Mouse (Mus musculus): ENCODE data around the gene Irf2bpl. TPM values are rescaled to one million over a fixed set of nuclear protein-coding genes. Genes with fewer than 3 reads are reported as not detected.

Irf2bpl gene
- total RNA-seq, 2 experiments from 2014 or later, result 20.3 to 24.8 TPM

GRCm38 (mm10) chr12:86867271-86868223, 17.1 kb downstream of the Irf2bpl start:
- DNase-seq (ENCODE audit: low spot score), result peak; percentile 86

DNA sequence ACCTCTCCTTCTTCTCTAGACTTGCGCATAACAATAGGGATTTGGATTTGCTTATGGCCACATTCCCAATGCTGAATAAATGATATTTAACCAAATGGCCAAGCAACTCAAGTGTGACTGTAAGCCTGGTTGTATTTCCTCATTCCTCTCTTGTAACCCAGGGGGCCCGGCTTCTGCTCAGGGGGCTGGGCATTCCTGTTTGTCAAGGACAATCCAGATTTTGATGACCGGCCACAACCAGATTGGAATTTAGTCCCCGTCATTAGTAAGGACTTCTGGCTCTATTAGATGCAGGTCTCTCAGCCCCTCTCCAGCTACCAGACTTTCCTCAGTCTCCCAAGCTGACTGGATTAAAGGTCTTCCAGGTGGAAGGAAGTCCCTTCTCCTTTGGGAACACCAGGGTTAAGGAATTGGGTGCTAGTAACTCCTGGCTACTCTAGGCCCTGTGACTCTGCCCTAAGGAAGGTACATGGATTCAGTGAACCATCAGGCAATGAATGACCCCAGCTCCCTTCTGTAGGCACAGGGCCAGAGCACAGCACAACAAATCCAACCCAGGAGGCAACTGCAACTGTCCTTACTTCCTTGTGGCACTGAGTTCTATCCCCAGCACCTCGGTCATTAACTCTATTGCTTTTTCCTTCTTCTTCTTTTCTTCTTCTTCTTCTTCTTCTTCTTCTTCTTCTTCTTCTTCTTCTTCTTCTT, 20.1 kb downstream of the Irf2bpl start:
- DNase-seq (ENCODE audit: low spot score), result no peak

DNA sequence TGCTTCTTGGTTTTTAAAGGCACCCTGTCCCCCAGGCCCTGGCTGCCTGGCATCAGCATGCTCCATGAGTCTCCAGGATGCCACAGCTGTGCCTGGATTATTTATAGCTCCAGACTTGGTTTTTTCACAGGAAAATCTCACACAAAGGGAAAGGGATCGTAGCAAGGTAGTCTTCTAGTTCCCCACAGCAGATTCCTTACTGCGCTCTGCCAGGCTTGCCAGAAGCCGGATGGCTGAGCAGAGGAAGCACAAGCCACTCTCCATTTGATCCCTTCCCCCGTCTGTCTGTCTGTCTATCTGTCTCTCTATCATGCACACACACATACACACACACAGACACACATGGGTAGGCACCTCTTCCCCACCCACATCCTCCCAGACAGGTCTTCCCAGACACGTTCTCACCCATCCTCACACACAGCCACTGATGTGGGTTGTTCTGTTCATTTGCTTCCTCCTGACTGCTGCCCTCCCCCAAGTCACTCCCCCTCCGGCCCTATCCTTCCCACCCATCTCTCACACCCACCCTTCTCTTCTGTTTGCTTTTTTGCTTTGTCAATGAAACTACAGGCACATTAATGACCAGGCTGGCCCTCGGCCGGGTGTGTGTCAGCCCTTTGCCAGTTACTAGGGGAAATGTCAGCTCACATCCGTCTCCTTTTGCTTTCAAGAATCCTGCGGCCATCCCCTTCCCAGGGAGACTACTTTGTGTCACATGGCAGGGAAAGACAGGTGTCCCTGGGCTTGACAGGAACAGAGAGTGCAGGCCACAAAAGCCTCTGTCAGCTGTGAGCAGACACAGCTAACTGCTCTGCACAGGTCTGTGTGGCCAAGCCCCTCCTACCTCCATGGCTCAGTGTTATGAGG, 24.4 kb downstream of the Irf2bpl start:
- DNase-seq (ENCODE audit: low spot score), result peak; percentile 53

DNA sequence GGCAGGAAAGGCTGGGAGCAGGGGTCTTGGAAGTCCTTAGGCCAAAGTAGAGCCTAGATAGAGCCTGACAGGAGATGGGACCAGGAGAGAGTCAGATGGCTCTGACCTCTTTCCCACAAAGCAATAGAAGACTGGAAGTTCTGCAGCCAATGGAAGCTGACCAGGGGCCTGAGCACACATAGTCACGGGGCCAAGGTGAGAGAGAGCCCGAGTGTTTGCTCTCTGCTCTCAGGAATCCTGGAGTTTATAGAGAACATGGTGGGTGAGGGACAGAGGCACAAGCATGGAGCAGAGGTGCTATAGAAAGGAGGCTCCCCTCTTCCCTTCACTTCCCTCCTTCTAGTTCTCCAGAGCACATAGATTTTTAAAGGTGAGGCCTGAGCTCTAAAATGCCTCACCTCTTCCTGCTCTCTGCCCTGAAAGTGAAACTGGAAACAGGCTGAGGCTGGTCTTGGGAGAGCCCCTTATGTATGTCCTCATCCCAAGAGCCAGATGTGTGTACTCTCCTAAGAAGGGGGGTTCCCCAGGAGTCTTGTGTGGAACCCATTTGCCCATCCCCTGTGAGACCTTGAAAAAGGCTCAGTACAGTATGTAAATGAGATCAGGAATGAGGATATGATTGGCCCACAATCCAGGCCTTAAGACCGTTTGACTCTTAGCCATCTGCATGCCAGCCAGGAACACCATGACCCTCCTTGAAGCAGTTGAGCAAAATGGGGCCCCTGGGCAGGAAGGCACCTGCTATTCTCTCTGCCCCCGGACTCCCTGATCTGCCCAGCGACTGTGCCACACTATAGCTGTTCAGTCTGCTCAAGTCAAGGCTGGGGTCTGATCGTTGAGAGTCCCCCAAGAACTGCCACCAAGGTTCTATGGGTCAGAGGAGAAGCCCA, 25.4 kb downstream of the Irf2bpl start:
- peak; percentile 56 for DNase-seq (ENCODE audit: low spot score)

DNA sequence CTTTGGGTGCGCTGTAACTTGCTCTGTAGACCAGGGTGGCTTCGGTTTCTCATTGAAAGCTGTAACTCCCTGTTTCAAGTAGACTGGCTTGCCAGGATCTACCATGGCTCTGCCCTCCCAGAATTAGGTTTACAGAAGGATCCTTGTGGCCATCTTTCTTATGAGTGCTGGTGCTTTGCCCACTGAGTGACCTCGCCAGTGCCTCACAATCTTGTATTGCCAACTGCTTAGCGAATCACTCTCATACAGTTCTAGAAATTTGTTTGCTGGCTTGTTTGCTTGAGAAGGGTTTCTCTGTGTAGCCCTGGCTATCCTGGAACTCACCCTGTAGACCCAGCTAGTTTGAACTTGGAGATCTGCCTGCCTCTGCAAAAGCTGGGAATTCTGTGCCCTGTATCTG, 26.1 kb downstream of the Irf2bpl start:
- DNase-seq (ENCODE audit: low spot score), result no peak

DNA sequence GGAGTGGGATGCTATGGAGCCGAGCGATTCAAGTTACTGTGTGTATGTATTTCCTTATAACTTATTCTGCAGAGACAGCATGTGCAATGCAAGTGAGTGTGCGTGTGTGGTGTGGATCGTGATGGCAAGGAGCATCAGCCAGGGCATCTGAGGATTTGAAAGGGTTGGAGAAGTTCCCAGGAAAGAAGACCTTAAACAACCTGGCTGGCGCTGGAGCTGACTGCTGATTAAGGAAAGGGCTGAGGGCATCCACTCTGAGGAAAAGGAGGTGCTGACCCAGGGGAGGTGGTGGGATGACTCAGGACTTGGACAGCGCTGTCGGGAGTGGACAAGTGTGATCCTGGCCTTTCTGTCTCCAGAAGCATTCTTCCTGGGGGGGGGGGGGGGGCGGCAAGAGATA, 27.3 kb downstream of the Irf2bpl start:
- peak; percentile 67 for DNase-seq (ENCODE audit: low spot score)

DNA sequence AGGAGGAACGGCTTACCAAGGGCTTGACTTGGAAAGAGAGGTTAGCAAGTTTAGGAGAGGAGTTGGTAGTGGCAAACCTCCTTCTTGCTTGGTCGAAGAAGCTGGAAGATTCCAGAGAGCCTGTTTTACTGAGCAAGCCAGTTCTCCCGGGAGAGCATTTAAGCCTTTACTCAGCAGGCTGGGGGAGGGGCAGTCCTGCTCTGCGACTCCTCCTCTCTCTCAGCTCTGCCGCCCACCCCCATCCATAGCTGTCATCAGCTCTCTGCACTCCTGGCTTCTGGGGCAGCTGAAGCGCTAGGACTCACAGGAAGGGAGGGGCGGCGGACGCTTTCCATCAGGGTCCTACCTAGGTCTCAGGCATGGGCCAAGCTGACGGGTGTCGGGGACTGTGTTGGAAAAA, 28.9 kb downstream of the Irf2bpl start:
- DNase-seq (ENCODE audit: low spot score), result peak; percentile 47

DNA sequence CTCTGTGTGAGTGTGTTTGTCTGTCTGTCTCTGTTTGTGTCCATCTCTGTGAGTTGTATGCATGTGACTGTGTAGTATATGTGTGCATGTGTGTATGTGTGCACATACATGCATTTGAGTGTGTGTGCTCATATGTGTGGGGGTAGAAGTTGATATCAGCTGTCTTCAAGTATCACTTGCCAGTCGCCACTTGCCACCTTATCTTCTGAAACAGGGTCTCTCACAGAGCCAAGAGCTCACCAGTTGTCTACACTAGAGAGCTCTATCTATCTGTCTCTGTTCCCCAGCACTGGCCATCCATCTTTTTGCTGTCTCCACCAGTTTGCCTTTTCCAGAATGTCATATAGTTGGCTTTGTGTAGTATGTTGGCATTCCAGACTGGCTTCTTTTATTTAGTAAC, 31.1 kb downstream of the Irf2bpl start:
- DNase-seq (ENCODE audit: low spot score), result no peak

DNA sequence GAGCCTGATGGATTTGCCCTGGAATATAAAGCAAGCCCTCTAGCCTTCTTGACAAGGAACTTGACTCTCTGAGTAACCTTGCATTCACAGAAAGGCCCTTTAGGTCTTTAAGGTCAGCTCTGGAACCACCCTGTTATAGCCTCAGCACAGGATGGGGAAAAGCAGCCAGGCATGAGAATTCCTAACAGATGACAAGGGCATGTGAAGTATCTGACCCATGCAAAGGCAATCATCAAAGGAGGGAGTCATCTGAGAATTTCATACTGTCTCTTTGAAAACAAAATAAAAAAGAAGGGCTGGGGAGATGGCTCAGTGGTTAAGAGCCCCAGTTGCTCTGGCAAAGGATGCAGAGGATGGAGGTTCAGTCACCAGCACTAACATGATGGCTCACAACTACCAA, 33.3 kb downstream of the Irf2bpl start:
- no peak for DNase-seq (ENCODE audit: low spot score)

GRCm38 (mm10) chr12:86850746-86851145, 33.9 kb downstream of the Irf2bpl start:
- DNase-seq (ENCODE audit: low spot score), result no peak

DNA sequence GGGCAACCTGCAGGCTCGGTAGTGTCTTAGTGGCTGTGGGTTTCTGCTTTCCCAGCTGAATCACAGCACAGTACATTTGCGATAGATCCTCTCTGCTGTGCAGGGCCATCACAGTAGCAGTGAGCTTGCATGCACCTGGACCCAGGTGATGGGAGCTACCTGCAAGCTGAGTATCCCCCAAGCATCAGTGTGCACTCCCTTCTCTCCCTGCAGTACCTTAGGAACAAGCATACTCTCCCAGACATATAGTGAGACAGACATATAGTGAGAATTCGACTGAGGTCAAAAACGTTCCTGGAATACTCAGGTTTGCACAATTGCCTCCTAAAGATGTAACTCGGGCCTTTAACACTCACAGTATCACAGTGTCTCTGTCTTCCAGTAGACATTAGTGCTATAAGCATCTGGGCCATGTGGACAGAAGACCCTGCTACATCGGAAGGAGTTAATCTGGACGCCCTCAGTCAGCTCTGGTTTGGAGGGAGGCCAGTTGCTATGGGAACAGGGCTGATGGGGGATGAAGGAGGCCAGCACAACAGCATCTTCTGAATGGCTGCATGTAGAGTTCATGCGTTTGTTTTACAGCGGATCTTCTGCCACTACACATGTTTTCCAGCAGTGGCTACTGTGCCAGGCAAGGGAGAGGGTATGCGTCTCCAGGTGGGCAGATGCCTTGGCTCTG, 34.5 kb downstream of the Irf2bpl start:
- DNase-seq (ENCODE audit: low spot score), result no peak

GRCm38 (mm10) chr12:86842866-86843459, 41.6 kb downstream of the Irf2bpl start:
- peak; percentile 28 for DNase-seq (ENCODE audit: low spot score)

DNA sequence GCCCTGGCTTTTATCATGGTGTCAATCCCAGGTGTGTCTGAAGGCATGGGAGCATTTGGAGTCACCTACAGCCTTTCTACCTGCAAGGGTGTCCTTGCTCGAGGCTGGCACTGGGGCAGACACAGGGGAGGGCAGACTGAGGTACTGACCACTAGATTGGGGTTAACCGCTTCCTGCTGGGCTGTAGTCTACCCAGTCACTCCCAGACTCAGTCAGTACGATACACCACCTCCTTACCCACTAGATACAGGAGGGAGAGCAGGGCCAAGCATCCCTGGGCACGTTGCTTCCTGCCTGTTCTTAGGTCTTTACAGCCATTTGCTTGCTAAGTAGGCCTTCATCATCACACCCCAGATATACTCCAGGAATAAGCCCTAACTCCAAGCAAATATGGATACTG, 44.1 kb downstream of the Irf2bpl start:
- no peak for DNase-seq (ENCODE audit: low spot score)

DNA sequence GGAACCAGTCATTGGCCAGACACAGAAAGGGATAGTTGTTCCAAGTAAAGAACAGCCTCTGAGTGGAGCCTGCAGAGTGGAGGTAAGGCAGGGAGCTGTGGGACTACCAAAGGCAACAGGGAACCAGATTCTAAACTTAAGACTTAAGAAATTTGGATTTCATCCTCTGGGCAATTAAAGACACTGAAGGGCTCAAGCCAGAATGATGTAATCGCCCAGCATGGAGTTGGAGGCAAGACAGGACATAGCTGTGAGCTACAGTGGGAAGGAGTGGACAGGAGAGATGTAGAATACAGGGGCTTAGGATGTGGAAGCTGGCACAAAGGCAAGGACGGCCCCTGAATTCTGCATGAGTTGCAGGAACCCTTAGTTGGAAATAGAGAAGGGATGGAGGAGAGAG, 46.4 kb downstream of the Irf2bpl start:
- peak; percentile 36 for DNase-seq (ENCODE audit: low spot score)

GRCm38 (mm10) chr12:86836431-86837047, 48.1 kb downstream of the Irf2bpl start:
- DNase-seq (ENCODE audit: low spot score), result peak; percentile 91

- DNase-seq (ENCODE audit: low spot score), result no peak
These were observed 48.7 kb downstream of the Irf2bpl start for GRCm38 (mm10) chr12:86835899-86836298.

GRCm38 (mm10) chr12:86834416-86834772, 50.2 kb downstream of the Irf2bpl start:
- DNase-seq (ENCODE audit: low spot score), result no peak

GRCm38 (mm10) chr12:86833711-86834415, 50.7 kb downstream of the Irf2bpl start:
- DNase-seq (ENCODE audit: low spot score), result peak; percentile 89

All from gastrocnemius, adult 18-20 months (tissue).